ENCODE assay signal across 20 mouse cellular contexts in genomic region chr5:125799622-125800021, GRCm38 (mm10).
DNase-seq lines count a peak whose midpoint lies in the region; ATAC-seq and TF ChIP-seq lines count a peak whose summit lies in the region.
"Had no signal": no experiment of that assay in that cellular context is flagged by ENCODE, and none has a peak within 500 bp of the region (broad histone marks: within the 10 kb centered on the region; RNA-seq: fewer than 3 reads in every experiment).

No protein-coding gene starts in this region.

- 36% methylated on average over 4 of the region's 5 CpGs for WGBS in hindbrain, postnatal 0 days
- WGBS in hindbrain, embryonic 11.5 days = 35% methylated on average over 5 of the region's 5 CpGs
- WGBS in embryonic facial prominence, embryonic 10.5 days = 29% methylated on average over 5 of the region's 5 CpGs
- WGBS in forebrain, embryonic 15.5 days = 27% methylated on average over 5 of the region's 5 CpGs
- 16% methylated on average over 5 of the region's 5 CpGs for WGBS in midbrain, postnatal 0 days

- no peak for ATAC-seq in hindbrain, postnatal 0 days
- ATAC-seq in hindbrain, embryonic 11.5 days (ENCODE audit: low FRiP score) = no peak
- 0 out of 2 replicates have a peak, but pooled peaks have one; percentile 16 for ATAC-seq in forebrain, embryonic 15.5 days (replicated peaks)
- no peak for ATAC-seq in midbrain, postnatal 0 days (ENCODE audit: low FRiP score)
- ATAC-seq: CD4-positive, CD25-positive, alpha-beta regulatory T cell, adult 4 months; inflammation-experienced regulatory T-cells, adult 6 months had no signal

- no peaks in the 10 kb centered on the region for H3K9me3 ChIP-seq in hindbrain, postnatal 0 days (ENCODE audit: low read length)
- no peaks in the 10 kb centered on the region for H3K9me3 ChIP-seq in hindbrain, embryonic 11.5 days (ENCODE audit: control insufficient read depth, low read length)
- H3K9me3 ChIP-seq in embryonic facial prominence, embryonic 10.5 days = no peaks in the 10 kb centered on the region
- no peaks in the 10 kb centered on the region for H3K9me3 ChIP-seq in forebrain, embryonic 15.5 days
- H3K9me3 ChIP-seq in midbrain, postnatal 0 days (ENCODE audit: low read length) = no peaks in the 10 kb centered on the region
- H3K9me3 ChIP-seq: limb, embryonic 10.5 days; liver, embryonic 15.5 days; lung, embryonic 15.5 days; stomach, embryonic 15.5 days had no signal

- H3K27ac ChIP-seq in hindbrain, postnatal 0 days = no peak overlapping the region
- no peak overlapping the region for H3K27ac ChIP-seq in hindbrain, embryonic 11.5 days (ENCODE audit: low read depth, low read length)
- H3K27ac ChIP-seq in embryonic facial prominence, embryonic 10.5 days (replicated peaks) = no peak overlapping the region
- no peak overlapping the region for H3K27ac ChIP-seq in forebrain, embryonic 15.5 days (replicated peaks)
- no peak overlapping the region for H3K27ac ChIP-seq in midbrain, postnatal 0 days (ENCODE audit: low read depth, low read length)
- H3K27ac ChIP-seq: gastrocnemius, adult 2 months; limb, embryonic 10.5 days; liver, embryonic 15.5 days; lung, embryonic 15.5 days; stomach, embryonic 15.5 days had no signal

- DNase-seq in hindbrain, postnatal 0 days (ENCODE audit: low spot score) = no peak
- no peak for DNase-seq in hindbrain, embryonic 11.5 days (ENCODE audit: low spot score)
- DNase-seq in embryonic facial prominence, embryonic 10.5 days (ENCODE audit: low spot score) = no peak
- DNase-seq in midbrain, postnatal 0 days (ENCODE audit: low spot score) = no peak
- no peak for DNase-seq in cerebellum, adult 18-20 months
- no peak for DNase-seq in thymus, postnatal 0 days (ENCODE audit: low spot score)
- no peak for DNase-seq in testis, postnatal 10 days (ENCODE audit: low spot score)
- DNase-seq: adrenal gland, adult 2 months; gastrocnemius, adult 2 months; kidney, adult 8-10 months; liver; lung, postnatal 36 days had no signal

- H3K4me3 ChIP-seq in hindbrain, postnatal 0 days (ENCODE audit: low read length) = no peak overlapping the region
- H3K4me3 ChIP-seq in hindbrain, embryonic 11.5 days (ENCODE audit: low read depth, low read length) = no peak overlapping the region
- H3K4me3 ChIP-seq in embryonic facial prominence, embryonic 10.5 days = peak overlapping the region; percentile 14; the same call in 1 of the 2 replicates
- no peak overlapping the region for H3K4me3 ChIP-seq in forebrain, embryonic 15.5 days
- H3K4me3 ChIP-seq in midbrain, postnatal 0 days (ENCODE audit: low read depth, low read length) = no peak overlapping the region
- H3K4me3 ChIP-seq: gastrocnemius, adult 2 months; limb, embryonic 10.5 days; liver, embryonic 15.5 days; lung, embryonic 15.5 days; myocyte; stomach, embryonic 15.5 days had no signal

- no peaks in the 10 kb centered on the region for H3K36me3 ChIP-seq in hindbrain, postnatal 0 days (ENCODE audit: insufficient read depth, low read length)
- H3K36me3 ChIP-seq in hindbrain, embryonic 11.5 days (ENCODE audit: control insufficient read depth, insufficient read depth, low read length) = no peaks in the 10 kb centered on the region
- H3K36me3 ChIP-seq in embryonic facial prominence, embryonic 10.5 days (replicated peaks) = no peaks in the 10 kb centered on the region
- no peaks in the 10 kb centered on the region for H3K36me3 ChIP-seq in forebrain, embryonic 15.5 days
- H3K36me3 ChIP-seq in midbrain, postnatal 0 days (ENCODE audit: insufficient read depth, low read length) = no peaks in the 10 kb centered on the region
- H3K36me3 ChIP-seq: limb, embryonic 10.5 days; liver, embryonic 15.5 days; lung, embryonic 15.5 days; stomach, embryonic 15.5 days had no signal

- H3K9ac ChIP-seq in hindbrain, postnatal 0 days (replicated peaks; ENCODE audit: low read length) = no peak overlapping the region
- H3K9ac ChIP-seq in hindbrain, embryonic 11.5 days (ENCODE audit: low read depth, low read length) = no peak overlapping the region
- no peak overlapping the region for H3K9ac ChIP-seq in forebrain, embryonic 15.5 days (replicated peaks)
- no peak overlapping the region for H3K9ac ChIP-seq in midbrain, postnatal 0 days (replicated peaks; ENCODE audit: low read length, poor library complexity, severe bottlenecking)
- H3K9ac ChIP-seq: liver, embryonic 15.5 days; lung, embryonic 15.5 days; stomach, embryonic 15.5 days had no signal

- H3K4me1 ChIP-seq in hindbrain, postnatal 0 days (ENCODE audit: insufficient read depth, low read length) = no peaks in the 10 kb centered on the region
- no peaks in the 10 kb centered on the region for H3K4me1 ChIP-seq in hindbrain, embryonic 11.5 days (replicated peaks; ENCODE audit: control insufficient read depth, insufficient read depth, low read length)
- no peaks in the 10 kb centered on the region for H3K4me1 ChIP-seq in embryonic facial prominence, embryonic 10.5 days
- H3K4me1 ChIP-seq in forebrain, embryonic 15.5 days = peaks cover 18% of the 10 kb centered on the region
- peaks cover 3% of the 10 kb centered on the region; the same call in 1 of the 2 replicates for H3K4me1 ChIP-seq in midbrain, postnatal 0 days (ENCODE audit: insufficient read depth, low read length)
- H3K4me1 ChIP-seq: limb, embryonic 10.5 days; liver, embryonic 15.5 days; lung, embryonic 15.5 days; stomach, embryonic 15.5 days had no signal

- no peaks in the 10 kb centered on the region for H3K27me3 ChIP-seq in hindbrain, postnatal 0 days (ENCODE audit: insufficient read depth, low read length)
- no peaks in the 10 kb centered on the region for H3K27me3 ChIP-seq in hindbrain, embryonic 11.5 days (ENCODE audit: control insufficient read depth, insufficient read depth, low read length)
- no peaks in the 10 kb centered on the region for H3K27me3 ChIP-seq in embryonic facial prominence, embryonic 10.5 days (replicated peaks; ENCODE audit: low read depth, poor library complexity, severe bottlenecking)
- no peaks in the 10 kb centered on the region for H3K27me3 ChIP-seq in forebrain, embryonic 15.5 days
- H3K27me3 ChIP-seq in midbrain, postnatal 0 days (ENCODE audit: insufficient read depth, low read length) = no peaks in the 10 kb centered on the region
- H3K27me3 ChIP-seq: liver, embryonic 15.5 days; lung, embryonic 15.5 days; stomach, embryonic 15.5 days had no signal

- H3K4me2 ChIP-seq in hindbrain, postnatal 0 days (ENCODE audit: low read depth, low read length) = no peak overlapping the region
- no peak overlapping the region for H3K4me2 ChIP-seq in hindbrain, embryonic 11.5 days (replicated peaks; ENCODE audit: low read depth, low read length)
- H3K4me2 ChIP-seq in forebrain, embryonic 15.5 days (replicated peaks) = peak overlapping the region; percentile 4; the same call in 1 of the 2 replicates
- peak overlapping the region; percentile 20; the same call in 1 of the 2 replicates for H3K4me2 ChIP-seq in midbrain, postnatal 0 days (ENCODE audit: low read depth, low read length, poor library complexity, severe bottlenecking)
- H3K4me2 ChIP-seq: liver, embryonic 15.5 days; lung, embryonic 15.5 days; stomach, embryonic 15.5 days had no signal

- TF ChIP-seq CTCF in hindbrain, postnatal 0 days (IDR thresholded peaks at IDR 0.05; ENCODE audit: low read depth) = peak; percentile 15; the same call in 1 of the 2 replicates
- peak; percentile 32; the same call in 1 of the 2 replicates for TF ChIP-seq CTCF in midbrain, postnatal 0 days (IDR thresholded peaks at IDR 0.05)

Comparison
In these comparisons a context has a peak if more than half of its experiments do, and no peak if none do; other contexts are left out.
1. H3K4me2 ChIP-seq: peak in forebrain, embryonic 15.5 days (single experiment) and midbrain, postnatal 0 days (single experiment); none in hindbrain, postnatal 0 days (single experiment) and hindbrain, embryonic 11.5 days (single experiment).